20 mouse cellular contexts compared by ENCODE assay signal in genomic region chr13:103705436-103705978, GRCm38 (mm10).
DNase-seq lines count a peak whose midpoint lies in the region; ATAC-seq lines count a peak whose summit lies in the region.
"Had no signal": no experiment of that assay in that cellular context is flagged by ENCODE, and none has a peak within 500 bp of the region (broad histone marks: within the 10 kb centered on the region; RNA-seq: fewer than 3 reads in every experiment).

No protein-coding gene starts in this region.

- H3K4me2 ChIP-seq in intestine, embryonic 15.5 days (replicated peaks), result no peak overlapping the region
- H3K4me2 ChIP-seq in midbrain, embryonic 14.5 days (ENCODE audit: low read length), result no peak overlapping the region
- H3K4me2 ChIP-seq: embryonic facial prominence, embryonic 15.5 days; hindbrain, embryonic 13.5 days had no signal

- no peak overlapping the region for H3K9ac ChIP-seq in intestine, embryonic 15.5 days
- no peak overlapping the region for H3K9ac ChIP-seq in midbrain, embryonic 14.5 days (replicated peaks; ENCODE audit: low read length)
- H3K9ac ChIP-seq: embryonic facial prominence, embryonic 15.5 days; hindbrain, embryonic 13.5 days had no signal

- H3K4me1 ChIP-seq in heart, embryonic 10.5 days, result peaks cover 11% of the 10 kb centered on the region
- peaks cover 15% of the 10 kb centered on the region for H3K4me1 ChIP-seq in embryonic facial prominence, embryonic 10.5 days
- peaks cover 3% of the 10 kb centered on the region; the same call in 1 of the 2 replicates for H3K4me1 ChIP-seq in intestine, embryonic 15.5 days (replicated peaks)
- peaks cover 17% of the 10 kb centered on the region for H3K4me1 ChIP-seq in limb, embryonic 10.5 days
- 0 out of 2 replicates have a peak, but pooled peaks cover 3% of the 10 kb centered on the region for H3K4me1 ChIP-seq in midbrain, embryonic 14.5 days (ENCODE audit: control insufficient read depth, insufficient read depth, low read length)

- WGBS in heart, embryonic 10.5 days, result 77% methylated on average over 6 of the region's 6 CpGs
- WGBS in embryonic facial prominence, embryonic 10.5 days, result 77% methylated on average over 6 of the region's 6 CpGs
- 54% methylated on average over 6 of the region's 6 CpGs for WGBS in intestine, embryonic 15.5 days
- 81% methylated on average over 6 of the region's 6 CpGs for WGBS in limb, embryonic 10.5 days
- WGBS in midbrain, embryonic 14.5 days, result 71% methylated on average over 6 of the region's 6 CpGs

- no peaks in the 10 kb centered on the region for H3K36me3 ChIP-seq in heart, embryonic 10.5 days
- no peaks in the 10 kb centered on the region for H3K36me3 ChIP-seq in embryonic facial prominence, embryonic 10.5 days (replicated peaks)
- no peaks in the 10 kb centered on the region for H3K36me3 ChIP-seq in intestine, embryonic 15.5 days
- H3K36me3 ChIP-seq in limb, embryonic 10.5 days, result no peaks in the 10 kb centered on the region
- H3K36me3 ChIP-seq in midbrain, embryonic 14.5 days (ENCODE audit: control insufficient read depth, insufficient read depth, low read length), result no peaks in the 10 kb centered on the region
- H3K36me3 ChIP-seq: embryonic facial prominence, embryonic 15.5 days; forebrain, embryonic 10.5 days; hindbrain, embryonic 13.5 days had no signal

- intact Hi-C loops in heart, postnatal 25 days (cut with DNase I), result no loop called here

- DNase-seq in heart, embryonic 10.5 days (ENCODE audit: low spot score), result peak; percentile 43
- no peak for DNase-seq in heart, postnatal 25 days (ENCODE audit: low spot score)
- DNase-seq in embryonic facial prominence, embryonic 10.5 days (ENCODE audit: low spot score), result peak; percentile 7
- peak; percentile 28 for DNase-seq in limb, embryonic 10.5 days (ENCODE audit: low spot score)
- no peak for DNase-seq in midbrain, embryonic 14.5 days
- no peak for DNase-seq in layer of hippocampus, adult 9-10 months (ENCODE audit: low spot score)
- DNase-seq: adrenal gland, adult 2 months; cerebellum, adult 11 months; cerebellum, adult 9-11 months; cerebellum, postnatal 36 days; gastrocnemius, adult 2 months; gastrocnemius, postnatal 25 days; heart, postnatal 10 days; kidney, adult 18-20 months had no signal

- H3K27ac ChIP-seq in heart, embryonic 10.5 days, result no peak overlapping the region
- H3K27ac ChIP-seq in embryonic facial prominence, embryonic 10.5 days (replicated peaks), result no peak overlapping the region
- H3K27ac ChIP-seq in intestine, embryonic 15.5 days, result no peak overlapping the region
- no peak overlapping the region for H3K27ac ChIP-seq in limb, embryonic 10.5 days
- H3K27ac ChIP-seq in midbrain, embryonic 14.5 days (replicated peaks; ENCODE audit: low read depth, low read length), result no peak overlapping the region
- H3K27ac ChIP-seq: embryonic facial prominence, embryonic 15.5 days; forebrain, embryonic 10.5 days; gastrocnemius, adult 2 months; hindbrain, embryonic 13.5 days had no signal

- no peak overlapping the region for H3K4me3 ChIP-seq in heart, embryonic 10.5 days
- no peak overlapping the region for H3K4me3 ChIP-seq in embryonic facial prominence, embryonic 10.5 days
- no peak overlapping the region for H3K4me3 ChIP-seq in intestine, embryonic 15.5 days (replicated peaks)
- no peak overlapping the region for H3K4me3 ChIP-seq in limb, embryonic 10.5 days
- no peak overlapping the region for H3K4me3 ChIP-seq in midbrain, embryonic 14.5 days (replicated peaks; ENCODE audit: low read depth, low read length)
- H3K4me3 ChIP-seq: embryonic facial prominence, embryonic 15.5 days; erythroblast, embryonic 14.5 days; forebrain, embryonic 10.5 days; gastrocnemius, adult 2 months; hindbrain, embryonic 13.5 days had no signal

- H3K27me3 ChIP-seq in heart, embryonic 10.5 days (ENCODE audit: insufficient read depth, poor library complexity, severe bottlenecking), result no peaks in the 10 kb centered on the region
- H3K27me3 ChIP-seq in embryonic facial prominence, embryonic 10.5 days (replicated peaks; ENCODE audit: low read depth, poor library complexity, severe bottlenecking), result no peaks in the 10 kb centered on the region
- H3K27me3 ChIP-seq in intestine, embryonic 15.5 days (replicated peaks), result no peaks in the 10 kb centered on the region
- no peaks in the 10 kb centered on the region for H3K27me3 ChIP-seq in limb, embryonic 10.5 days (ENCODE audit: low read depth, poor library complexity, severe bottlenecking)
- H3K27me3 ChIP-seq in midbrain, embryonic 14.5 days (ENCODE audit: control insufficient read depth, insufficient read depth, low read length), result no peaks in the 10 kb centered on the region
- H3K27me3 ChIP-seq: embryonic facial prominence, embryonic 15.5 days; hindbrain, embryonic 13.5 days had no signal

- no peaks in the 10 kb centered on the region for H3K9me3 ChIP-seq in heart, embryonic 10.5 days
- H3K9me3 ChIP-seq in embryonic facial prominence, embryonic 10.5 days, result no peaks in the 10 kb centered on the region
- no peaks in the 10 kb centered on the region for H3K9me3 ChIP-seq in intestine, embryonic 15.5 days
- H3K9me3 ChIP-seq in limb, embryonic 10.5 days (replicated peaks), result no peaks in the 10 kb centered on the region
- H3K9me3 ChIP-seq in midbrain, embryonic 14.5 days (ENCODE audit: control insufficient read depth, low read length), result no peaks in the 10 kb centered on the region
- H3K9me3 ChIP-seq: embryonic facial prominence, embryonic 15.5 days; forebrain, embryonic 10.5 days; hindbrain, embryonic 13.5 days had no signal

- ATAC-seq in intestine, embryonic 15.5 days, result peak; percentile 46
- no peak for ATAC-seq in midbrain, embryonic 14.5 days (ENCODE audit: low FRiP score, low TSS enrichment)
- ATAC-seq: forebrain, embryonic 14.5 days had no signal

Comparison
In these comparisons a context has a peak if more than half of its experiments do, and no peak if none do; other contexts are left out.
1. DNase-seq: peak in heart, embryonic 10.5 days (single experiment), embryonic facial prominence, embryonic 10.5 days (single experiment) and limb, embryonic 10.5 days (single experiment); none in heart, postnatal 25 days (single experiment), midbrain, embryonic 14.5 days (single experiment) and layer of hippocampus, adult 9-10 months (single experiment).